Mouse (Mus musculus): ENCODE measurements around the gene Bcl11a.

GRCm38 (mm10) chr11:24098662-24099061 is 20.8 kb downstream of the Bcl11a start:
- no peak for TF ChIP-seq CTCF (IDR thresholded peaks at IDR 0.05; ENCODE audit: borderline replicate concordance, insufficient read depth, low read depth, low read length)
- no peak for TF ChIP-seq POLR2A (IDR thresholded peaks at IDR 0.05; ENCODE audit: borderline replicate concordance, insufficient read depth, low read length)

Measured in cerebellum, adult 2 months (tissue).